Mouse (Mus musculus): ENCODE measurements around the gene Epb41.

Epb41 gene

GRCm38 (mm10) chr4:131901090-131901489, 174.0 kb downstream of the Epb41 start:
- DNase-seq (ENCODE audit: low read depth, low spot score): no peak
- Histone ChIP-seq H3K27me3 (ENCODE audit: control insufficient read depth, insufficient read depth, low read length, poor library complexity, severe bottlenecking) (no peaks in the 10 kb centered on the region), H3K36me3 (ENCODE audit: control insufficient read depth, insufficient read depth, low read length, poor library complexity, severe bottlenecking) (peaks cover 13% of the 10 kb centered on the region)

GRCm38 (mm10) chr4:131899180-131899554, 176.0 kb downstream of the Epb41 start:
- Histone ChIP-seq H3K27me3 (ENCODE audit: control insufficient read depth, insufficient read depth, low read length, poor library complexity, severe bottlenecking) (no peaks in the 10 kb centered on the region), H3K36me3 (ENCODE audit: control insufficient read depth, insufficient read depth, low read length, poor library complexity, severe bottlenecking) (peaks cover 13% of the 10 kb centered on the region)
- DNase-seq (ENCODE audit: low read depth, low spot score): no peak

GRCm38 (mm10) chr4:131898503-131899179, 176.5 kb downstream of the Epb41 start:
- Histone ChIP-seq H3K27me3 (ENCODE audit: control insufficient read depth, insufficient read depth, low read length, poor library complexity, severe bottlenecking) (no peaks in the 10 kb centered on the region), H3K36me3 (ENCODE audit: control insufficient read depth, insufficient read depth, low read length, poor library complexity, severe bottlenecking) (peaks cover 13% of the 10 kb centered on the region)
- DNase-seq (ENCODE audit: low read depth, low spot score): no peak

GRCm38 (mm10) chr4:131897787-131898186, 177.3 kb downstream of the Epb41 start:
- Histone ChIP-seq H3K27me3 (ENCODE audit: control insufficient read depth, insufficient read depth, low read length, poor library complexity, severe bottlenecking) (no peaks in the 10 kb centered on the region), H3K36me3 (ENCODE audit: control insufficient read depth, insufficient read depth, low read length, poor library complexity, severe bottlenecking) (peaks cover 19% of the 10 kb centered on the region)
- no peak for DNase-seq (ENCODE audit: low read depth, low spot score)

GRCm38 (mm10) chr4:131897109-131897508, 178.0 kb downstream of the Epb41 start:
- Histone ChIP-seq H3K27me3 (ENCODE audit: control insufficient read depth, insufficient read depth, low read length, poor library complexity, severe bottlenecking) (no peaks in the 10 kb centered on the region), H3K36me3 (ENCODE audit: control insufficient read depth, insufficient read depth, low read length, poor library complexity, severe bottlenecking) (peaks cover 24% of the 10 kb centered on the region)
- no peak for DNase-seq (ENCODE audit: low read depth, low spot score)

- H3K36me3 ChIP-seq (ENCODE audit: control insufficient read depth, insufficient read depth, low read length, poor library complexity, severe bottlenecking): peaks cover 13% of the 10 kb centered on the region; the same call in 1 of the 2 replicates
- H3K27me3 ChIP-seq (ENCODE audit: control insufficient read depth, insufficient read depth, low read length, poor library complexity, severe bottlenecking): no peaks in the 10 kb centered on the region
- DNase-seq (ENCODE audit: low read depth, low spot score): no peak
These were observed 184.4 kb downstream of the Epb41 start for GRCm38 (mm10) chr4:131890692-131891091.

GRCm38 (mm10) chr4:131888564-131888963, 186.6 kb downstream of the Epb41 start:
- H3K36me3 ChIP-seq (ENCODE audit: control insufficient read depth, insufficient read depth, low read length, poor library complexity, severe bottlenecking): peaks cover 14% of the 10 kb centered on the region
- no peak for DNase-seq (ENCODE audit: low read depth, low spot score)
- H3K27me3 ChIP-seq (ENCODE audit: control insufficient read depth, insufficient read depth, low read length, poor library complexity, severe bottlenecking): no peaks in the 10 kb centered on the region

- DNase-seq (ENCODE audit: low read depth, low spot score): no peak
- H3K36me3 ChIP-seq (ENCODE audit: control insufficient read depth, insufficient read depth, low read length, poor library complexity, severe bottlenecking): peaks cover 4% of the 10 kb centered on the region; the same call in 1 of the 2 replicates
- H3K27me3 ChIP-seq (ENCODE audit: control insufficient read depth, insufficient read depth, low read length, poor library complexity, severe bottlenecking): no peaks in the 10 kb centered on the region
These were observed 189.7 kb downstream of the Epb41 start for GRCm38 (mm10) chr4:131885376-131885775.

- DNase-seq (ENCODE audit: low read depth, low spot score): no peak
- no peaks in the 10 kb centered on the region for H3K27me3 ChIP-seq (ENCODE audit: control insufficient read depth, insufficient read depth, low read length, poor library complexity, severe bottlenecking)
- peaks cover 4% of the 10 kb centered on the region; the same call in 1 of the 2 replicates for H3K36me3 ChIP-seq (ENCODE audit: control insufficient read depth, insufficient read depth, low read length, poor library complexity, severe bottlenecking)
These were observed 191.6 kb downstream of the Epb41 start for GRCm38 (mm10) chr4:131883571-131883970.

GRCm38 (mm10) chr4:131881306-131881705, 193.8 kb downstream of the Epb41 start:
- Histone ChIP-seq H3K27me3 (ENCODE audit: control insufficient read depth, insufficient read depth, low read length, poor library complexity, severe bottlenecking) (no peaks in the 10 kb centered on the region), H3K36me3 (ENCODE audit: control insufficient read depth, insufficient read depth, low read length, poor library complexity, severe bottlenecking) (peaks cover 4% of the 10 kb centered on the region; the same call in 1 of the 2 replicates)
- no peak for DNase-seq (ENCODE audit: low read depth, low spot score)

- Histone ChIP-seq H3K36me3 (ENCODE audit: control insufficient read depth, insufficient read depth, low read length, poor library complexity, severe bottlenecking) (no peaks in the 10 kb centered on the region), H3K27me3 (ENCODE audit: control insufficient read depth, insufficient read depth, low read length, poor library complexity, severe bottlenecking) (no peaks in the 10 kb centered on the region)
- DNase-seq (ENCODE audit: low read depth, low spot score): no peak
These were observed 195.4 kb downstream of the Epb41 start for GRCm38 (mm10) chr4:131879692-131880091.

GRCm38 (mm10) chr4:131876836-131877235, 198.3 kb downstream of the Epb41 start:
- no peak for DNase-seq (ENCODE audit: low read depth, low spot score)
- H3K27me3 ChIP-seq (ENCODE audit: control insufficient read depth, insufficient read depth, low read length, poor library complexity, severe bottlenecking): no peaks in the 10 kb centered on the region
- no peaks in the 10 kb centered on the region for H3K36me3 ChIP-seq (ENCODE audit: control insufficient read depth, insufficient read depth, low read length, poor library complexity, severe bottlenecking)

GRCm38 (mm10) chr4:131875242-131875641, 199.9 kb downstream of the Epb41 start:
- H3K36me3 ChIP-seq (ENCODE audit: control insufficient read depth, insufficient read depth, low read length, poor library complexity, severe bottlenecking): no peaks in the 10 kb centered on the region
- peak; percentile 22 for DNase-seq (ENCODE audit: low read depth, low spot score)

GRCm38 (mm10) chr4:131874567-131874966, 200.6 kb downstream of the Epb41 start:
- no peaks in the 10 kb centered on the region for H3K36me3 ChIP-seq (ENCODE audit: control insufficient read depth, insufficient read depth, low read length, poor library complexity, severe bottlenecking)
- DNase-seq (ENCODE audit: low read depth, low spot score): no peak

More at GRCm38 (mm10) chr4:131875242-131875641, 199.9 kb downstream of the Epb41 start:
- no peaks in the 10 kb centered on the region for H3K27me3 ChIP-seq (ENCODE audit: control insufficient read depth, insufficient read depth, low read length, poor library complexity, severe bottlenecking)

GRCm38 (mm10) chr4:131874169-131874536, 201.0 kb downstream of the Epb41 start:
- no peak for DNase-seq (ENCODE audit: low read depth, low spot score)
- no peaks in the 10 kb centered on the region for H3K27me3 ChIP-seq (ENCODE audit: control insufficient read depth, insufficient read depth, low read length, poor library complexity, severe bottlenecking)

More at GRCm38 (mm10) chr4:131874567-131874966, 200.6 kb downstream of the Epb41 start:
- H3K27me3 ChIP-seq (ENCODE audit: control insufficient read depth, insufficient read depth, low read length, poor library complexity, severe bottlenecking): no peaks in the 10 kb centered on the region

More at GRCm38 (mm10) chr4:131874169-131874536, 201.0 kb downstream of the Epb41 start:
- no peaks in the 10 kb centered on the region for H3K36me3 ChIP-seq (ENCODE audit: control insufficient read depth, insufficient read depth, low read length, poor library complexity, severe bottlenecking)

Measured in splenic B cell, adult 2 months (primary cell).